Mouse (Mus musculus) right cerebral cortex, adult 18-20 months (tissue): Measurements from ENCODE around the gene Bmyc.
"Not testable (repeated sequence)": the region's sequence is repeated elsewhere in the genome, so short reads cannot be mapped to it uniquely, and the experiment has no call there.

Source experiments
- DNase-seq: peaks from one replicate; pipeline ENCODE4 v3.0.0; 2022; ENCODE audit warnings: mixed read lengths

Gene Bmyc

DNA sequence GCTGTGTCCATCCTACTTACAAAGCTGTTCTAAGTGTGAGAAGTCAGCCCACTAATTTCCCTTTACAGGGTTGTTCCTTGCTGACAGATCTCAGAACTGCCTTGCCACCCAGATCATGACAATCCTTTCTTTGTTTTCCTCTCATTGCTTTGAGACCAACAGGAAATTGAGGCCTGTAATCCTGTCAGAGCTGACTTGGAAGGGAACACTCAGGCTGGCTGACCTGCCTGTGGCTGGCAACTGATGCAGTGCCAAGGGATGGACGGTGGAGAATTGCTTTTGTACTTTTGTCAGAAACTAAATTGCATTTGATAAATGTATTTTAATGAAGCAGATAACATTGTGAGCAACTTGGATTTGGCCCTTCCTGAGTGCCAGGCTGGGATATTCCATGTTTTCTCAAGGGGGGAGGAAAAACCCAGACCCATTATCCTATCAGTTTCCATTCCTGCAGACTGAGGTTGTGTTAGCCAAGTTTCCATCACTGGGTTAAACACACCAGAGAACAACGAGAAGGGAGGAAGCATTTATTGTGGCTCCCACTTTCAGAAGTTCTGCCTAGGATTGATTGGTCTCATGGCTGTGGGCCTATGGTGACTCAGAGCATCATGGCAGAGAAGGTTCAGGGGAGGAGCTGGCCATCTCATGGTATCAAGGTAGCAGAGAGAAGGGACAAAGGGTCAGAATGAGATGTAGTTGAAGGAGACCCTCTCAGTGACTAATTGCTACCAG, 26.8 kb downstream of the Bmyc start:
- DNase-seq: no peak

DNA sequence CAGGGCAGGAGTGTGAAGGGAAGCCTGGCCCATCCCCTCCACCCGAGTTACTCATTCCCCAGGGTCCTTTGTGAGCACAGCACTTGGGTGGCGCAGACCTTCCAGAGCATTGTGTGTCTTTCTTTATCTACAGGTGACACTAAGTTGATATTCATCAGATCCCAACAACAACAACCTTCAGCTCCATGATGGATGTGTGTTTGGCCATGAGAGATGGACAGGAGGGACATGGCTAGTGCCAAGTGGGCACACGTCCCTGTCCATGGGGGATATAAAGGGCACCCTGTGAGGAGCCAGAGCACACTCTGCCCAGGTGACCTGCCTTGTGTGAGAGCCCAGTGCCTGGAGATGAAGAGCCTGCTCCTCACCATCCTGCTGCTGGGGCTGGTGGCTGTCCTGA, 30.2 kb downstream of the Bmyc start, which contains the start of gene Obp2b:
Gene Obp2b, plus strand, starts transcription at position 301 of the 400 bp plus-strand sequence.
- not testable (repeated sequence) for DNase-seq

DNA sequence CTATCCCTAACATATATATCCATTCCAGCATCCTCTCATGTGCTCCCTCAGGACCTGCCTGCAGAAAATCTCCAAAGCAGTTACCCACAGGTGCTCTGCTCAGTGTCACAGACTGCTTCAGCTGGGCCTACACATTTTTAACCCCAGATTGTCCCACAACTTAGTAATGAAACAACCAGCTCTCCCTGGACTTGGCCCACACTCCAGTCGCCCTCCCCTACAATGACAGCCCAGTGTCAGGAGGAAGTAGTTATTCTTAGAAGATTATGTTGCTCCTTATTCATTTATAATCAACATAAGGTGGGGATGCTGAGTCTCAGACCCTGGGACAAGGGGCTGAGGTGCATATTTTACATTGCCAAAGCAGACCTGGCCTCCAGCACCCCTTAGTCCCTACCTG, 35.1 kb downstream of the Bmyc start:
- DNase-seq: no peak

DNA sequence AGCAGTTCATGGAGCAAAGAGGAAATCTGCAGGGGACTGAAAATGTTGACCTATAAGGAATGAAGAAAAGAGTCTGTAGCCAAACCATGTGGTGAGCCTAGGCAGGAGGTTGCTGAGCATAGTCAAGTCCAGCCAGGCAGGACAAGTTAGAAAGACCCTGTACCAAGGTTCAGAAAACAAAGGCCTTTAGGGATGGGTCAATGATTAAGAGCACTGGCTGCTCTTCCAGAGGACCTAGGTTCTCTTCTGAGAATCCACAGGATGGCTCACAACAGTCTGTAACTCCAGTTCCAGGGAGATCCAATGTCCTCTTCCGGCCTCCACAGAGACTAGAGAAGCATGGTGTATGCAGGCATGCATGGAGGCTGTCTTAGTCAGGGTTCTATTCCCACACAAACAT, 47.7 kb downstream of the Bmyc start:
- DNase-seq: no peak
